Mouse (Mus musculus) CH12.LX (cell line): ENCODE data around the gene Ahsa1.

Experiments used
- CHD2 ChIP-seq: IDR thresholded peaks from 2 replicates; pipeline ENCODE4 v1.6.1; 2011; ENCODE audit warnings: low read length, improper control_type of control experiment
- CTCF ChIP-seq, 2 experiments: IDR thresholded peaks in 1 of 2; conservative IDR thresholded peaks in 1 of 2; 2 replicates each; pipeline ENCODE4 v1.5.1; 2011 to 2012; ENCODE audit warnings: low read depth in 2 of 2, low read length in 2 of 2, improper control_type of control experiment in 1 of 2, inconsistent platforms in 1 of 2, mild to moderate bottlenecking in 1 of 2, moderate library complexity in 1 of 2
- MYC ChIP-seq: IDR thresholded peaks from 2 replicates; pipeline ENCODE4 v1.6.1; 2011; ENCODE audit warnings: low read depth, mild to moderate bottlenecking, improper control_type of control experiment, low read length
- POLR2A ChIP-seq: IDR thresholded peaks from 2 replicates; pipeline ENCODE4 v1.6.1; 2011; ENCODE audit warnings: low read depth, mild to moderate bottlenecking, improper control_type of control experiment, low read length

DNA sequence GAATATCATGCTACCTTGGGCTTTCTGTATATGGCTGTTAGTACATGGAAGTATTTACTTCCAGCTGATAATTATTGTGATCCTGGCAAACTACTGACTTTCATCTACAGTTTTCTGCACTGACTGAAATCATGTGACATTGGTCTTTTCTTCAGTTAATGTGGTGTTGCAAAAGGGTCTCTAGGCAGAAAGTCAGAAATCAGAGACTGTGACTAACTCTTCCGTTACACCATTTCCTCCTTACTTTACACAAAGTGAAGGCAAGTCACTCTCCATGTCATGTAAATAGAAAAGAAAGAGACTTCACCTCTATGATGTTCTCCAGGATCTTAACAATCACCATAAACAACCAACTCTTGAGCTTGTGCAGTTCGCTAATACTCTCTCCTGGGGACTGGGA lies 36.6 kb upstream of the Ahsa1 start:
- TF ChIP-seq CTCF (conservative IDR thresholded peaks at IDR 0.05 in 1 of 2, IDR thresholded peaks at IDR 0.05 in 1 of 2; ENCODE audit: low read depth in 2 of 2, low read length in 2 of 2) (no peak), POLR2A (no peak), MYC (no peak), CHD2 (no peak)
